Mouse (Mus musculus) B cell, adult 2 months (primary cell): ENCODE measurements around the gene Tln2.

Experiments used
- DNase-seq, 2 experiments: peaks; one replicate each; pipeline ENCODE4 v3.0.0; 2022

The Tln2 gene

GRCm38 (mm10) chr9:67191488-67192331 is 367.8 kb downstream of the Tln2 start:
- no peak for DNase-seq

- no peak for DNase-seq
Measured at GRCm38 (mm10) chr9:67187686-67188085, 371.8 kb downstream of the Tln2 start.

GRCm38 (mm10) chr9:67187182-67187581 is 372.3 kb downstream of the Tln2 start:
- DNase-seq: no peak

- no peak for DNase-seq
Measured at GRCm38 (mm10) chr9:67184556-67184955, 374.9 kb downstream of the Tln2 start.

- DNase-seq: no peak
Measured at GRCm38 (mm10) chr9:67183520-67183919, 376.0 kb downstream of the Tln2 start.

- DNase-seq: no peak
Measured at GRCm38 (mm10) chr9:67182006-67182405, 377.5 kb downstream of the Tln2 start.

GRCm38 (mm10) chr9:67178709-67179108 is 380.8 kb downstream of the Tln2 start:
- no peak for DNase-seq

- no peak for DNase-seq
Measured at GRCm38 (mm10) chr9:67178203-67178602, 381.3 kb downstream of the Tln2 start.

GRCm38 (mm10) chr9:67176073-67176472 is 383.4 kb downstream of the Tln2 start:
- DNase-seq: no peak

GRCm38 (mm10) chr9:67173816-67174215 is 385.7 kb downstream of the Tln2 start:
- no peak for DNase-seq

GRCm38 (mm10) chr9:67173154-67173553 is 386.3 kb downstream of the Tln2 start:
- DNase-seq: no peak

GRCm38 (mm10) chr9:67171409-67171808 is 388.1 kb downstream of the Tln2 start:
- DNase-seq: no peak

GRCm38 (mm10) chr9:67170759-67171158 is 388.7 kb downstream of the Tln2 start:
- no peak for DNase-seq

GRCm38 (mm10) chr9:67170047-67170446 is 389.5 kb downstream of the Tln2 start:
- DNase-seq: no peak
